Mouse (Mus musculus): ENCODE data around the gene Ednrb.
A peak's percentile ranks its signal among the peaks of the same experiment; 100 is the strongest.

Ednrb gene

GRCm38 (mm10) chr14:103844011-103844549 lies at the start of gene Ednrb:
Ednrb (minus strand) TSS chr14:103844402.
- DNase-seq, result peak; percentile 68

DNA sequence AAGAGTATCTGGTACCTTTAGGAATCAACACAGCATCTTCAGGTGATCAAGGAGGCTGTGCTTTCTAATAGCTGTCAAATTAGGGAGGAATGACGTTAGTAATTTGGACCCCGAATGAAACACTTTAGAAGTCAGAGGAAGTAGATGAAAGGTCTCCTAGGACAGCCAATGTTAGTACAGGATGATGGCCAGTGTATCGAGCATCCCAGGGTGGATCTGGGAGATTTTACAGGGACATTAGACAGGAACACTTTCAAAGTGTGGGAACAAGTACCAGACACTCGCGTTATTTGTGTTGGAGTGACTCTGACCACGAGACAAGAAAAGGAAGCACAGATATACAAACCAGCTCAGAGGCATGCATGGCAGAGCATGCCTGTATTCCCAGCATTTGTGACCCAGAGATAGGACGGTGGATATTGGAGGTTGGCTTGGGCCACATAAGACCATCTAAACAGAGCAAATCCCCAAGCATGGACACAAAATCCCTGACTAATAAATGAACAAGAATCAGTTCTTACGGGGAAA lies 48.3 kb upstream of the Ednrb start:
- DNase-seq, result no peak

DNA sequence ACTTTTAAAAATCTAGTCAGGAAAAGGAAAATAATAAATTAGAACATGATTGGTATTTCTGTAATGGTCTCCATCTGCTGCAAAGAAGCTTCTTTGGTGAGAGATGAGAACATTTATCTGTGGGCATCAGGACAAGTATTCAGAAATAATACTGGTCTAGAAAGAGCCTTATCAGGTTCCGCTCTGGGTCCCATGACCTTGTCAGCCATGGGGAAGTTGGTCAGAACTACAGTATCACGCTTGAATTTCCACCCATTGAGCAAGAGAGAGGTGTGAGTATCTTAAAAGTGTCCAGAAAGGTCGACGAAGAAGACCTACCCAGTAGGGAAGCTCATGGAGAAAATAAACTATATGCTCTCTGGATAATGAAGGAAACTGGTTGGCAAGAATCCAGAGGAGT lies 46.6 kb upstream of the Ednrb start:
- DNase-seq, result no peak

GRCm38 (mm10) chr14:103884892-103885575 lies 40.8 kb upstream of the Ednrb start:
- no peak for DNase-seq

DNA sequence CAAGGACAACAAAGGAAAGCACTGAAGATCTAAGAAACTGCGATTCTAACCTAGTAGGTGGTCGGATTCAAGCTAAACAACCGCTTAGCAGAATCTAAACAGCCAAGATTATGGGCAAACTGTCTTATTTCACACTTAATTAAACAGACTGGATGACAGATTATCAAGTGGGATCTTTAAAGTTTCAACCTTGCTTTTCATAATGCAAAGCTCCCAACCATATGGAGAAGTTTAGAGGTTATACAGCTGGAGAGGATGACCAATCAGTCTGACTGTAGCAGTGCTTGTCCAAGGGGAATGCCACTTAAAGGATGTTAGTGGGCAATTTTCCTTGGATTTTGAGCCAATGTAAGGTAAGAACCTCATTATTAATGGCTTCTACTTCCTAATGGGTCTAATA lies 38.7 kb upstream of the Ednrb start:
- no peak for DNase-seq

DNA sequence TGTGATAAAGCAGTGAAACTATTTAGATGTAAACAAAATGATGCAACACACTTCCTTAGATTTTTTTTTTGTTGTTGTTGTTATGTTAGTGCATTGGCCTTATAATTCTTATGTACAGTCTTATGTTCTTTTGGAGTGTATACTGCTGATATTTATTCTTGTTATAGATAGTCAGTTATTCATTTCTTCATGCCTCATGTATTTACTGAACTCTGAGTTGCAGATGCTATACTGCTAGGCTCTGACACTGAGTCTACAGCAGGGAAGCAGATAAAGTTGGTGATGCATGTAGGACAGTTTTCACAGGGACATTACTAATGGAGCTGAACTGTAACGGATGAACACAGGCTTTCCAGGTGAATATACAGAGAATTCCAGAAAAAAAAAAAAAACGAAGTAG lies 32.9 kb upstream of the Ednrb start:
- no peak for DNase-seq

- no peak for DNase-seq
Observed at GRCm38 (mm10) chr14:103876598-103876997, 32.4 kb upstream of the Ednrb start.

DNA sequence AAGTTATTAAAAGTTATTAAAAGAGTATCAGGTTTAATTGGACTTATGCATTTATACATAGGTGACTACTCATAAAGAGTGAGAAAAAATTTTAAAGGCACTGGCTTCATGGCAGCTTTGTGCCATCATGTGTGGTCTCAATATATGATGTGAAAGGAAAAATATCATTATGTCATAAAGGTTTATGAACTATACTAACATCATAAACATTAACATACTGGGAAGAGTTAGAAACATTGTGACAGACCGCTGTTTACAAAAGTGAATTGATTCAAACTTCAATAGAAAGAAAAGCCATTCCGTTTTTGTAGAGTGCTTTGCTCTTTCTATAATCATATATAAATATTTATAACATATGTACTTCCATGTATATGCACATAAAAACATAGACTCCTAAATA lies 22.4 kb upstream of the Ednrb start:
- no peak for DNase-seq

DNA sequence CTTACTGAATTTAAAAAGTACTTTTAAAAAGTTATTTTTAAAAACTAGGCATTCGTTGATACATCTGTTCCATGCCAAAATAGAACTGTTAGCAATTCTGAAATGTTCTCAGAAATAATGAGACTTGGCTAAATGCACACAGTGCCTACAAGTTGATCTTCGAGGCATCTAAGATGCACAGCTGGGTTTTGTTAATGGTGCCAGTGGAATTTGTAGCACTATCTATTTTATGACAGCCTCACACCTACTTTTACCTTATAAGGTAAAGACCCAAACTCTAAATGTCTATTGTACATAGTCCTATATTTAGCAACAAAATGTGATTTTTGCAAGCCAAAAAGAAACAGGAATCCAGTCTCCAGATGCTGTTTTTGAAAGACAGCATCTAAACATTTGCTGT lies 21.0 kb upstream of the Ednrb start:
- no peak for DNase-seq

GRCm38 (mm10) chr14:103850071-103850845 lies 6.1 kb upstream of the Ednrb start:
- DNase-seq, result no peak

DNA sequence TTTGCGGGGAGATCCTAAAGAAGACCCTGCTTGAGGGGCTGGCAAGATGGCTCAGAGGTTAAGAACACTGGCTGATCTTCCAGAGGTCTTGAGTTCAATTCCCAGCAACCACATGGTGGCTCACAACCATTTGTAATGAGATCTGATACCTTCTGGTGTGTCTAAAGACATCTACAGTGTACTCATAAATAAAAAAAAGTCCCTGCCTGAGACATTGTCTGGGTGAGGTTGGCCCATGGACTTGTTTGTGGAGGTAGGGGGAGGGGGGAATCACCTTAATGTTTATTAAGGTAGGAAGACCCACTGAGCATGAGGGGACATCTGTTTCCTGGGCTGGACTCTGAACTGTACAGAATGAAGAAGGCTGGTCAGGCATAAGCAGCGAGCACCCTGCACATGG lies 1.5 kb upstream of the Ednrb start:
- no peak for DNase-seq

DNA sequence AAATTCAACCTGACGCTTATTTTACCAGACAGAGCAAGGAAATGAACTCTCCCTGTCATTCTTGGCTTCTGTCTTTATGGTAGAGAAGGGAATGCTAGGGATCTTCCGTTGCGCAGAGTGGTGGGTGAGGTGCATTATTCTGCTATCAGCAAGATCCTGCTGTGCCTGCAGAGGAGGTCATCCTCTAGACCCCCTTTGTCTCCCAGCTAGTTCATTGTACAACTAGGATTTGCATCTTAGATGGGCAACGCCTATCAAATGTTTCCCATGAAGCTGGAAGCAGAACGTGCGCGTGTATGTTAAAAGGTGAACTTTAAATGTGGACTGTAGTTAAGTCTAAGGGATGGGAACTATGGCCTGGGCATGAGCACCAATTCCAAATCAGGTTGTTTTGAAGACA lies 742 bp upstream of the Ednrb start:
- no peak for DNase-seq

GRCm38 (mm10) chr14:103843371-103844001 lies 716 bp downstream of the Ednrb start:
- peak; percentile 76 for DNase-seq

DNA sequence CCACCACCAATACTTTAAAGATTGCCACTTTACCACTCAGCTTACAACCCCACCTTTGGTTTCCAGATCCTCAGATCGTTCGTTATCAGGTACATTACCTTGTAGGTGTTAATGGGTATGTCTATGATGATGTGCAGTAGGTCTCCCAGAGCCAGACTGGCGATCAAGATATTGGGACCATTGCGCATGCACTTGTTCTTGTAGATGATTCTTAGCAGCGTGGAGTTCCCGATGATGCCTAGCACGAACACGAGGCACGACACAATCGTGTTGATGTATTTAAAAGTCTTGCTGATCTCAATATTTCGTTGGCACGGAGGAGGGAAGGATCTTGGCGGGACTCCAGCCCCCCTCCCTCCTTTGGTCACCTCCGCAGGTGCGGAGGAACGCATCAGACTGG lies 1.3 kb downstream of the Ednrb start:
- DNase-seq, result peak; percentile 50

DNA sequence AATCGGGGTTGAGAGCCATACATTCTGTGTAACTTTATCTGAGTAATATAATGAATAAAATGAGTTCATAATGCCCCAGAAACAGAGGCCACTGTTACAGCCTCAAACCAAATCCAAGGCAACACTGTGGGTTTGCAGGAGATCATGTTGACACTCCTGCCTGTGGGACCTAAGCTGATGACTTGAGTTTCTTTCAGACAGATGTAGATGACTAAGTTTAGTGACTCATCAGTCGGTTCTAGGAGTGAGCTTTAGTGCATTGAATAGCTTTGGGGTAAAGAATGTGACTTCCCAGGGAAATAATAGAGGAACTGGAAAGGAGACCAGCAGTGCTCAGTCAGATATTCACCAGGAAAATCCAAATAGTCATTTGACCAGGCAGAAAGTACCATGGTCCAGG lies 3.8 kb downstream of the Ednrb start:
- no peak for DNase-seq

DNA sequence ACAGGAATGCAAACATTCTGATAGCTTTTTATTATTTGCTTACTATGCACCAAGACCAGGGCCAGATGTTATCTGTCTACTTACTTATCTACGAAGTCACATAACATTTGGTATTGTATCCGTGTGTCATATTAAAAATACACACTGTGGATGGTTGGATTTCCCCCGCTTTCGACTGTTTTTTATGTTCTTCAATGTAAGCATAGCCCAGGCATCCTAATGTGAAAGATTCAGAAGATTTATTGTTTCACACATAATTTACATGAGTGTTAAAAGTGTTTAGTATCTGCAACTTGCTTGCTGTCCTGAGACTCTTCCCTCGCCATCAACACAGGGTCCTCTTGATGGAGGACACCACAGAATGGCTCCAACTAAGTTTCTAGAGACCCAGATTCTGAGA lies 5.3 kb downstream of the Ednrb start:
- DNase-seq, result no peak

DNA sequence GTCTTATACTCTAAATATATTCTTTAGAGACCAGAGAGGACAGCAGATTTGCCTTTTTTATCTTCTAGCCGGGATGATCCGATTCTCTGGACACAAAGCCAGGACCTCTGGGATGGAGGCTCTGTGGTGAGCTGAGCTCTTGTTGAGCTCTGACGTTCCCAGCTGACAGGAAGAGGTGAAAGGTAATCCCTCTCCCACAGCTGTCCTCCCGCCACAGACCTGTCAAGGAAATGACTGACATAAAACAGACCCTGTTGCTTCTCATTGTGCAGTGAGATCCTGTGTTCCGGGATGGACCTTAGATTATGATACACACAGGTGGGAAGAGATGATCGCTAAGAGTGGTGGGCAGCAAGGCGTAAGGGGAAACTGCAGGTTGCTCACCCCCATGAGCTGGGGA lies 9.6 kb downstream of the Ednrb start:
- no peak for DNase-seq

- no peak for DNase-seq
Observed at GRCm38 (mm10) chr14:103834147-103834546, 10.1 kb downstream of the Ednrb start.

- no peak for DNase-seq
Observed at GRCm38 (mm10) chr14:103832472-103832871, 11.7 kb downstream of the Ednrb start.

- DNase-seq, result no peak
Observed at GRCm38 (mm10) chr14:103831007-103831406, 13.2 kb downstream of the Ednrb start.

DNA sequence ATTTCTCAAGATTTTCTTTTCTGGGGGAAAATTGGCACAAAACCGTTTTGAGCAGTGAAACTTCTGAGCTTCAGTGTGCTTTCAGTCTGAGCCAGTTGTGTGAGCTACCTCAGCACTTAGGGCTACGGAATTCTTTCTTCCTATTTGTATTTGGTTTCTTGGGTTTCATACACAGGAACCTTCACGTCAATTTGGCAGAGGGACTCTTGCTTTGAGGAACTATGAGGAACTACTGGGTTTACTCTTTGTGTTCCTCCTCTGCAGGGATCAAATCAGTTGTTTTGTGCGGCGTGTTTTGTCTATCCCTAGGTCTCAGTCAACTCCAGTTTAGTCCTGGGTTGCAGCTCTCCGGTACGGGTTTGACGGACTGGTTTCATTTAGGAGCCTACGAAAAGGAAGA lies 17.9 kb downstream of the Ednrb start:
- DNase-seq, result no peak

GRCm38 (mm10) chr14:103825934-103826333 lies 18.3 kb downstream of the Ednrb start:
- no peak for DNase-seq

DNA sequence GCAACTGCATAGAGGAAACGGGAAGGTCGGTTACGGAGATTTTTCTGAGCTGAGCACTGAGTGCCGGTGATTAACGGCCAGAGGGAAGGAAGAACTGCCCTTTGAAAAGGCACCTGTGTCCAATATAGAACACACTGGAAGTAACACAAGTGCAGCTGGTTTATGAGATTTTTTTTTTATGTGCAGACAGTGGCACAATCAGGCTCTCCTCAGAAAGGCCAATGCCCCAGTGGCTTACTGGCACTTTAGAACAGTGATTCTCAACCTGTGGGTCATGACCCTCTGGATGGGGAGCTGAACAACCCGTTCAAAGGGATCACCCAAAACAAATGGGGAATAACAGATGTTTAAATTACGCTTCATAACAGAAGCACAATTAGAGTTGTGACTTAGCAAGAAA lies 20.7 kb downstream of the Ednrb start:
- no peak for DNase-seq

DNA sequence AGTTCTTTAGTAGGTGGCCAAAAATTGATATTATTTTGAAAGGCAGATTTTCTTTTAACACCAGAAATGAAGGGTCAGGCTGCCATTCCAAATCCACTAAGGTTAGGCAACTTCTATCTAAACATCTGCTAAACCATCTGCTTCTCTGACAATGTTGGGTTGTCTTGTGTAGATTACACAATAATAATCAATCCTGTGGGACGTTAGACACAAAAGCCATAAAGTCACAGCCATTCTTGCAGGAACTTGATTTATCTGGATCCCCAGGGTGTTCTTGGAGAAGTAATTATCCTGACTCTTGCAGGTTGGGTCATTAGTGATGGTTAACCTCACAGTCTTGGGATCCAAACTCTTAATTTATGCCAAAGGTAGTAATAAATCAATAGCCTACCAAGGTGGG lies 21.6 kb downstream of the Ednrb start:
- no peak for DNase-seq

All from kidney, postnatal 10 days (tissue).